Mouse (Mus musculus): ENCODE measurements around the gene Myocos.

- TF ChIP-seq CTCF (conservative IDR thresholded peaks at IDR 0.05; ENCODE audit: low read length) (no peak), NANOG (IDR thresholded peaks at IDR 0.05; ENCODE audit: borderline replicate concordance, low read length) (no peak), POU5F1 (IDR thresholded peaks at IDR 0.05; ENCODE audit: borderline replicate concordance, low read length) (no peak)
These were observed 14.3 kb downstream of the Myocos start for GRCm38 (mm10) chr1:162643752-162644151.

All from E14TG2a.4 (cell line).